7 mouse cellular contexts compared by ENCODE assay signal in the genomic region with DNA sequence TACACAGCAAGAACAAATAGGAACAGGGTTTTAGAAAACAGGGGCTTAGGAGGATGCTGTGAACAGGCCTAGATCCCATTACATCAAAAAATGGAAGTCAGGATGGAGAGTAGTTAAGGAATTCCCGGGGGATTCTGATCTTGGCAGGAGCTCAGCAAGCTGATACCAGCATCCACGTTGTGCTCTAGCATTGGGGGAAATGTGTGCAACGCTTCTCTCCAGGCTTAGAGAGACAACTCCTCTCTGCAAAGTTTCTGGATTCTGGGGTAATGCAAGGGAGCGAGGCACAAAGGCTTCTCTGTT.
DNase-seq lines count a peak whose midpoint lies in the region; ATAC-seq lines count a peak whose summit lies in the region.

No protein-coding gene starts in this region.

- no peak overlapping the region for H3K9ac ChIP-seq in limb, embryonic 11.5 days (ENCODE audit: low read length)
- no peak overlapping the region for H3K9ac ChIP-seq in embryonic facial prominence, embryonic 14.5 days (ENCODE audit: low read depth, low read length)
- no peak overlapping the region for H3K9ac ChIP-seq in heart, embryonic 16.5 days (ENCODE audit: low read length)
- H3K9ac ChIP-seq in limb, embryonic 15.5 days, result no peak overlapping the region

- H3K9me3 ChIP-seq in limb, embryonic 11.5 days (ENCODE audit: control insufficient read depth, low read length), result no peaks in the 10 kb centered on the region
- no peaks in the 10 kb centered on the region for H3K9me3 ChIP-seq in limb, embryonic 10.5 days (replicated peaks)
- no peaks in the 10 kb centered on the region for H3K9me3 ChIP-seq in embryonic facial prominence, embryonic 14.5 days (ENCODE audit: control insufficient read depth, low read length)
- H3K9me3 ChIP-seq in heart, embryonic 16.5 days (replicated peaks; ENCODE audit: control insufficient read depth, low read length), result no peaks in the 10 kb centered on the region
- no peaks in the 10 kb centered on the region for H3K9me3 ChIP-seq in limb, embryonic 15.5 days

- H3K4me2 ChIP-seq in limb, embryonic 11.5 days (ENCODE audit: low read depth, severe bottlenecking), result no peak overlapping the region
- peak overlapping the region; percentile 41 for H3K4me2 ChIP-seq in embryonic facial prominence, embryonic 14.5 days (ENCODE audit: low read depth, low read length)
- H3K4me2 ChIP-seq in heart, embryonic 16.5 days (ENCODE audit: low read depth, low read length), result peak overlapping the region; percentile 15; the same call in 1 of the 2 replicates
- H3K4me2 ChIP-seq in limb, embryonic 15.5 days, result no peak overlapping the region

- no peaks in the 10 kb centered on the region for H3K27me3 ChIP-seq in limb, embryonic 11.5 days (ENCODE audit: control insufficient read depth, insufficient read depth, low read length)
- H3K27me3 ChIP-seq in limb, embryonic 10.5 days (ENCODE audit: low read depth, poor library complexity, severe bottlenecking), result no peaks in the 10 kb centered on the region
- H3K27me3 ChIP-seq in embryonic facial prominence, embryonic 14.5 days (replicated peaks; ENCODE audit: control insufficient read depth, insufficient read depth, low read length), result no peaks in the 10 kb centered on the region
- no peaks in the 10 kb centered on the region for H3K27me3 ChIP-seq in heart, embryonic 16.5 days (ENCODE audit: control insufficient read depth, insufficient read depth, low read length)
- H3K27me3 ChIP-seq in limb, embryonic 15.5 days, result no peaks in the 10 kb centered on the region

- H3K36me3 ChIP-seq in limb, embryonic 11.5 days (ENCODE audit: control insufficient read depth, insufficient read depth, low read length), result no peaks in the 10 kb centered on the region
- no peaks in the 10 kb centered on the region for H3K36me3 ChIP-seq in limb, embryonic 10.5 days
- no peaks in the 10 kb centered on the region for H3K36me3 ChIP-seq in embryonic facial prominence, embryonic 14.5 days (ENCODE audit: control insufficient read depth, insufficient read depth, low read length)
- H3K36me3 ChIP-seq in heart, embryonic 16.5 days (ENCODE audit: control insufficient read depth, insufficient read depth), result no peaks in the 10 kb centered on the region
- no peaks in the 10 kb centered on the region for H3K36me3 ChIP-seq in limb, embryonic 15.5 days

- H3K27ac ChIP-seq in limb, embryonic 11.5 days (replicated peaks; ENCODE audit: low read depth, low read length), result no peak overlapping the region
- H3K27ac ChIP-seq in limb, embryonic 10.5 days, result no peak overlapping the region
- peak overlapping the region; percentile 76 for H3K27ac ChIP-seq in embryonic facial prominence, embryonic 14.5 days (replicated peaks; ENCODE audit: low read depth, low read length)
- peak overlapping the region; percentile 66 for H3K27ac ChIP-seq in heart, embryonic 16.5 days (ENCODE audit: low read length)
- H3K27ac ChIP-seq in limb, embryonic 15.5 days, result peak overlapping the region; percentile 43

- no peak overlapping the region for H3K4me3 ChIP-seq in limb, embryonic 11.5 days (ENCODE audit: low read depth, low read length)
- no peak overlapping the region for H3K4me3 ChIP-seq in limb, embryonic 10.5 days
- no peak overlapping the region for H3K4me3 ChIP-seq in embryonic facial prominence, embryonic 14.5 days (ENCODE audit: low read depth, low read length)
- no peak overlapping the region for H3K4me3 ChIP-seq in heart, embryonic 16.5 days (ENCODE audit: low read length)
- no peak overlapping the region for H3K4me3 ChIP-seq in limb, embryonic 15.5 days

- 49% methylated on average over 4 of the region's 4 CpGs for WGBS in limb, embryonic 11.5 days
- 51% methylated on average over 4 of the region's 4 CpGs for WGBS in limb, embryonic 10.5 days
- WGBS in embryonic facial prominence, embryonic 14.5 days, result 19% methylated on average over 4 of the region's 4 CpGs
- WGBS in heart, embryonic 16.5 days, result 21% methylated on average over 4 of the region's 4 CpGs
- 29% methylated on average over 4 of the region's 4 CpGs for WGBS in limb, embryonic 15.5 days

- DNase-seq in limb, embryonic 11.5 days (ENCODE audit: low spot score), result no peak
- no peak for DNase-seq in limb, embryonic 10.5 days (ENCODE audit: low spot score)
- DNase-seq in embryonic facial prominence, embryonic 14.5 days (ENCODE audit: low spot score), result peak; percentile 94
- no peak for DNase-seq in adrenal gland, adult 18-20 months (ENCODE audit: low spot score in 2 of 2)
- no peak for DNase-seq in frontal cortex, adult 2 months (ENCODE audit: extremely low spot score in 1 of 2, low spot score in 1 of 2)

- H3K4me1 ChIP-seq in limb, embryonic 11.5 days (ENCODE audit: control insufficient read depth, insufficient read depth, low read length), result peaks cover 11% of the 10 kb centered on the region; the same call in 1 of the 2 replicates
- H3K4me1 ChIP-seq in limb, embryonic 10.5 days, result peaks cover 29% of the 10 kb centered on the region
- H3K4me1 ChIP-seq in embryonic facial prominence, embryonic 14.5 days (ENCODE audit: control insufficient read depth, insufficient read depth, low read length), result peaks cover 18% of the 10 kb centered on the region
- H3K4me1 ChIP-seq in heart, embryonic 16.5 days (ENCODE audit: control insufficient read depth, insufficient read depth, low read length), result peaks cover 12% of the 10 kb centered on the region
- H3K4me1 ChIP-seq in limb, embryonic 15.5 days, result peaks cover 20% of the 10 kb centered on the region

- peak; percentile 21; the same call in 1 of the 2 replicates for ATAC-seq in limb, embryonic 11.5 days (ENCODE audit: insufficient number of reproducible peaks, low FRiP score, low TSS enrichment, low read depth)
- ATAC-seq in embryonic facial prominence, embryonic 14.5 days (ENCODE audit: low read depth), result peak; percentile 90
- ATAC-seq in heart, embryonic 16.5 days (replicated peaks; ENCODE audit: extremely low read depth, insufficient read depth, low FRiP score), result peak; percentile 67; the same call in 1 of the 2 replicates
- ATAC-seq in limb, embryonic 15.5 days (ENCODE audit: insufficient number of reproducible peaks, low FRiP score, low TSS enrichment, low read depth), result no peak

Comparison
In these comparisons a context has a peak if more than half of its experiments do, and no peak if none do; other contexts are left out.
1. H3K27ac ChIP-seq: peak in embryonic facial prominence, embryonic 14.5 days (single experiment), heart, embryonic 16.5 days (single experiment) and limb, embryonic 15.5 days (single experiment); none in limb, embryonic 11.5 days (single experiment) and limb, embryonic 10.5 days (single experiment).
2. H3K4me2 ChIP-seq: peak in embryonic facial prominence, embryonic 14.5 days (single experiment) and heart, embryonic 16.5 days (single experiment); none in limb, embryonic 11.5 days (single experiment) and limb, embryonic 15.5 days (single experiment).